Mouse (Mus musculus): ENCODE measurements at regions not wholly inside any gene's neighbourhood (a gene's known extent, or its start where the extent isn't known, plus 50 kb on each side); places are given as distances from the start of the nearest gene placed in this dataset.

DNA sequence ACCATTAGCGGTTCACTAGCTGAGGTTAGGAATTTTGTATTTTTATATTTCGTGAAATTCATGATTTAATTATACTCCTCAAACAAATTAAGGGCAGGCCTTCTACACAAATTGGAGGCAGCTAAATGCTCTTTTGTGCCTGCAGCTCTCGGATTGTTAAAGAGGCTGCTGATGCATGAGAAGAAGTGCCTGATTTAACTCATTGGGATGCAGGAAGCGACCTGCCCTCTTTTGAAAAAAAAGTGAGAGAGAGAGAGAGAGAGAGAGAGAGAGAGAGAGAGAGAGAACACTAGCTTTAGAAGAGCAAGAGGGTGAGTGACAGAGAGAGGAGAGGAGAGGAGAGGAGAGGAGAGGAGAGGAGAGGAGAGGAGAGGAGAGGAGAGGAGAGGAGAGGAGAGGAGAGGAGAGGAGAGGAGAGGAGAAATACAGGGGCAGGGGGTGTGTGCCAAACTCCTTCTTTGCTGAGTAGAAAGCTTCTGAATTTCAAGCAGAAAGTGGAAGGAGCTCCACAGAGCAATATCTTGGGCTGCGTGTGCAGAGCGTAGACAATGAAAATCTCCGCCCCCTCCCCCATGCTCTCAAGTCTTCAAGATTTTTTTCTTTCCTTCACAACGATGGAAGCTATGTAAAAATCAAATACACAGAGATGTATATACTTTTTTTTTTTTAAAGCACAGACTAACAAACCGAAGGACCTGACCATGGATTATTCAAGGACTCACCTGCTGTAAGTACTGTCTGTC is 158.6 kb upstream of the Cypt12 start:
- WGBS = 5% methylated on average over 9 of the region's 9 CpGs
- H3K27me3 ChIP-seq = peaks cover 89% of the 10 kb centered on the region
- peaks cover 22% of the 10 kb centered on the region for H3K4me1 ChIP-seq (replicated peaks)
- no peak overlapping the region for H3K9ac ChIP-seq (replicated peaks)
- ATAC-seq (ENCODE audit: insufficient number of reproducible peaks, insufficient read depth, low FRiP score, low TSS enrichment, low read depth) = no peak
- no peak overlapping the region for H3K27ac ChIP-seq
- no peaks in the 10 kb centered on the region for H3K9me3 ChIP-seq
- no peak overlapping the region for H3K4me2 ChIP-seq
- H3K36me3 ChIP-seq = no peaks in the 10 kb centered on the region
- H3K4me3 ChIP-seq (replicated peaks) = no peak overlapping the region

DNA sequence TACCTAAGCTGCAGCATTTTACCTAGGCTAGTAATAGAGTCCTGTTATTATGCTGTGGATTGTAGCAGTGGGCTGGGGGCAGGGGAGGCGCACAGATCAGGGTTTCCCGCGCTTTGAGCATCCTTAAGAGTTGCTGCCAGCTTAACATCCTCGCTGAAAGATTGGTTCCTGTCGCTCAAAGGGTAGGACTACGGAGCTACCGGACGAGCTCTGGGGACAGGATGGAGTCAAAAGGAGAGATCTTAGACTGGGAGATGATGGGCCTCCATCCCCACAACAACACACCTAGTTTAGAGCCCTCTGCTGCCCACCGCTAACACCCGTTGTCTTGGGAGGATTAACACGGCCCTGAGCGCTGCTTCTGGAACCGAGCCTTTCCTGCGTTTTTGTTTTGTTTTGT is 157.9 kb upstream of the Cypt12 start:
- no peaks in the 10 kb centered on the region for H3K36me3 ChIP-seq
- H3K4me3 ChIP-seq (replicated peaks) = no peak overlapping the region
- H3K4me1 ChIP-seq (replicated peaks) = peaks cover 26% of the 10 kb centered on the region
- H3K9ac ChIP-seq (replicated peaks) = no peak overlapping the region
- H3K4me2 ChIP-seq = no peak overlapping the region
- WGBS = under 1% methylated on average over 14 of the region's 14 CpGs
- no peak for ATAC-seq (ENCODE audit: insufficient number of reproducible peaks, insufficient read depth, low FRiP score, low TSS enrichment, low read depth)
- no peaks in the 10 kb centered on the region for H3K9me3 ChIP-seq
- H3K27me3 ChIP-seq = peaks cover 92% of the 10 kb centered on the region
- no peak overlapping the region for H3K27ac ChIP-seq

DNA sequence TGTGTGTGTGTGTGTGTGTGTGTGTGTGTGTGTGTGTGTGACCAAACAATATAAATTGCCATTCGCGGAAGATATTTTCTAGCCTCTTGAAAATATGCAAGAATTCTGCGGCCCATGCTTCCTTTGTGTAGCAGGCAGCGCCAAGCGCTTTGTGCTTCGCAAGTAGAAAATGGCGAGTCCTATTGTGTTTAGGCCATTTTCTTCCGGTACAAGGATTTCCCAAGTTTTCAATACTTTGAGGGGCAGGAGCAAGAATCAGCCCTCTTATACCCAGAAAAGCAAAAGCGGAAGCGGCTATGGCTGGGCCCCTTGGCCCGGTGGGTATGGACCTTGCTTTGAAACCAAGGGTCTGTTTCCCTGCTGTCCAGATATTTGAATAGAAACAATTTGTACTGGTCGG is 157.4 kb upstream of the Cypt12 start:
- WGBS = 3% methylated on average over 12 of the region's 12 CpGs
- H3K9me3 ChIP-seq = no peaks in the 10 kb centered on the region
- ATAC-seq (ENCODE audit: insufficient number of reproducible peaks, insufficient read depth, low FRiP score, low TSS enrichment, low read depth) = no peak
- H3K4me3 ChIP-seq (replicated peaks) = no peak overlapping the region
- no peaks in the 10 kb centered on the region for H3K36me3 ChIP-seq
- H3K4me2 ChIP-seq = no peak overlapping the region
- H3K4me1 ChIP-seq (replicated peaks) = peaks cover 26% of the 10 kb centered on the region
- peaks cover 92% of the 10 kb centered on the region for H3K27me3 ChIP-seq
- H3K9ac ChIP-seq (replicated peaks) = no peak overlapping the region
- no peak overlapping the region for H3K27ac ChIP-seq

GRCm38 (mm10) chr3:17791381-17792320 is 156.6 kb upstream of the Cypt12 start:
- no peak overlapping the region for H3K27ac ChIP-seq
- peaks cover 17% of the 10 kb centered on the region for H3K4me1 ChIP-seq (replicated peaks)
- no peak overlapping the region for H3K4me2 ChIP-seq
- ATAC-seq (ENCODE audit: insufficient number of reproducible peaks, insufficient read depth, low FRiP score, low TSS enrichment, low read depth) = no peak
- peaks cover 92% of the 10 kb centered on the region for H3K27me3 ChIP-seq
- 19% methylated on average over 8 of the region's 8 CpGs for WGBS
- no peaks in the 10 kb centered on the region for H3K9me3 ChIP-seq
- no peaks in the 10 kb centered on the region for H3K36me3 ChIP-seq
- no peak overlapping the region for H3K4me3 ChIP-seq (replicated peaks)
- H3K9ac ChIP-seq (replicated peaks) = no peak overlapping the region

- Histone ChIP-seq H3K4me2 (no peak overlapping the region), H3K36me3 (no peaks in the 10 kb centered on the region), H3K4me1 (replicated peaks) (peaks cover 14% of the 10 kb centered on the region; the same call in 1 of the 2 replicates), H3K27ac (no peak overlapping the region), H3K9me3 (no peaks in the 10 kb centered on the region), H3K9ac (replicated peaks) (no peak overlapping the region), H3K4me3 (replicated peaks) (no peak overlapping the region), H3K27me3 (peaks cover 87% of the 10 kb centered on the region)
- no peak for ATAC-seq (ENCODE audit: insufficient number of reproducible peaks, insufficient read depth, low FRiP score, low TSS enrichment, low read depth)
- WGBS = 25% methylated on average over 2 of the region's 2 CpGs
Observed at GRCm38 (mm10) chr3:17792537-17793039, 155.6 kb upstream of the Cypt12 start.

DNA sequence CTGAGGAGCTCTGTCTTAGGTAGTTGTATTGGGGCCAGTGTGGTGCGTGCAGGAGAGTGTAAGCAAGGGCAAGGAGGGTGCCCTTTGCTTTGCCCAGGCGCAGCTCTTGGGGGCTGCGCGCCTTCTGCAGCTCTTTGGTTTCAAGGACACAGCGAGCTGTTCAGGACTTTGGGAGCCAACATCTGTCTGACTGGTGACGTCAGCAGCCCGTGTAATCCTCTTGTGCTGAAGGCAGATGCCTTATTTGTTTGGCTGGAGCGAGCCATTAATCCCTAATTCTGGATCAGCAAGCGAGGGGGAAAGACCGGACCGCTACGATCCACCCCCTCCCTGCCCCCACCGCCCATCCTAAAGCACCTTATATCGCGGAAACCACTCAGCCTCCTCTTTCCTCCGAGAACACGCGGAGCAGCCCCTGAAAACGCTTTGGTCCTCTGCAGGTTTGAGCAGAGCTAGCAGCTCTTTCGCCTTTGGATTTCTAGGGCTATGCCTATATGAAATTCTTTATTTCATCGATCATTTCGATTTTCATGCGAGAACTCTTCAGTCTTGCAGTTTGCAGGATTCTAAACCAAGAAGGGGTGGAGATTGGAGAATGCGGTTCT is 154.5 kb upstream of the Cypt12 start:
- no peaks in the 10 kb centered on the region for H3K36me3 ChIP-seq
- no peak overlapping the region for H3K9ac ChIP-seq (replicated peaks)
- H3K4me1 ChIP-seq (replicated peaks) = peaks cover 14% of the 10 kb centered on the region; the same call in 1 of the 2 replicates
- no peak for ATAC-seq (ENCODE audit: insufficient number of reproducible peaks, insufficient read depth, low FRiP score, low TSS enrichment, low read depth)
- H3K9me3 ChIP-seq = no peaks in the 10 kb centered on the region
- under 1% methylated on average over 24 of the region's 24 CpGs for WGBS
- peaks cover 80% of the 10 kb centered on the region for H3K27me3 ChIP-seq
- H3K4me3 ChIP-seq (replicated peaks) = peak overlapping the region; percentile 33
- H3K27ac ChIP-seq = no peak overlapping the region
- H3K4me2 ChIP-seq = peak overlapping the region; percentile 53

- Histone ChIP-seq H3K4me1 (replicated peaks) (peaks cover 14% of the 10 kb centered on the region; the same call in 1 of the 2 replicates), H3K4me2 (peak overlapping the region; percentile 53), H3K9me3 (no peaks in the 10 kb centered on the region), H3K4me3 (replicated peaks) (peak overlapping the region; percentile 33), H3K36me3 (no peaks in the 10 kb centered on the region), H3K27me3 (peaks cover 73% of the 10 kb centered on the region), H3K9ac (replicated peaks) (no peak overlapping the region), H3K27ac (no peak overlapping the region)
- WGBS = under 1% methylated on average over 46 of the region's 46 CpGs
- no peak for ATAC-seq (ENCODE audit: insufficient number of reproducible peaks, insufficient read depth, low FRiP score, low TSS enrichment, low read depth)
Observed at GRCm38 (mm10) chr3:17794251-17795061, 153.8 kb upstream of the Cypt12 start.

DNA sequence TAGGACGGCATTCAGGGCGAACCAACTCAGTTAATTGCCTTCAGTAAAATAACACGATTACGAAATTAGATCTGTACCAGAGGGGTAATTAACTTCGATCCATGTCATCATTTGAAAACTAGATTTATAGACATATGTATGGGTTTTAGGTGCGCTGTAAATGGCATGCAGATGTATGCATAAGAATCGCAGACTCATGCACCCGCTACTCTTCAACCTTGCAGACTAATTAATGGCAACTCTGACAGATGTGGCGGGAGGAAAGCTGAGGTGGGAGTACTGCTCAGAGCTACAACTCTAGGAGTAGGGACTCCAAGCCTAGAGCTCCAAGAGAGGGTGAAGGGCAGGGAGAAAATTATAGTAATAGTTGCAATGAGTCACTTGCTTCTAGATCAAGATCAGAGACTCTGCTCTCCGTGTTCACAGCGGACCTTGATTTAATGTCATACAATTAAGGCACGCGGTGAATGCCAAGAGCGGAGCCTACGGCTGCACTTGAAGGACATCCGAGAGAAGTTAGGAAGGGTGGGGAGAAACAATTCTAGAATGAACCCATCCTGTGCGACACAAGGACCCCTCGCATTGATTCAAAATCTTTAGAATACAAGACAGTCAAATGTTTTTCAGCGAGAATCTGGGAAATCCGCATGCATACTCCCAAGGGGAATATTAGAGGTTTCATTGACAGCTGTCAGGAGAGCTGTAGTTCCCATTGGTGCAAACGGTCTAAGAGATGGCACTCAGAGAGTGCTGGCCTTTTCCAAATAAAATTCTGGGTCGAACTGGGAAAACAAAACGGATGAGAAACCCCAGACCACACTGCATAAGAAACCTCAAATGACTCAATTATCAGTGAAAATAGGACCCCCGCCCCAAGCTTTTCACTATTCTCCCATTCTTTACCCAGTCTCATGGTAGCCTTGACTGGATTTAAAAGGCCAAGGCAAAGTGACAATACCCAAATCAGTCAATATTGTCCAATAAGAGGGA is 152.6 kb upstream of the Cypt12 start:
- no peak for ATAC-seq (ENCODE audit: insufficient number of reproducible peaks, insufficient read depth, low FRiP score, low TSS enrichment, low read depth)
- no peak overlapping the region for H3K4me2 ChIP-seq

GRCm38 (mm10) chr3:17796766-17797165 is 151.4 kb upstream of the Cypt12 start:
- 10% methylated on average over 3 of the region's 3 CpGs for WGBS
- ATAC-seq (ENCODE audit: insufficient number of reproducible peaks, insufficient read depth, low FRiP score, low TSS enrichment, low read depth) = no peak
- Histone ChIP-seq H3K4me3 (replicated peaks) (no peak overlapping the region), H3K27ac (no peak overlapping the region), H3K4me2 (no peak overlapping the region), H3K4me1 (replicated peaks) (peaks cover 14% of the 10 kb centered on the region; the same call in 1 of the 2 replicates), H3K9me3 (no peaks in the 10 kb centered on the region), H3K9ac (replicated peaks) (no peak overlapping the region), H3K27me3 (peaks cover 50% of the 10 kb centered on the region), H3K36me3 (no peaks in the 10 kb centered on the region)

More for the DNA sequence above, 152.6 kb upstream of the Cypt12 start:
- Histone ChIP-seq H3K27ac (no peak overlapping the region), H3K9me3 (no peaks in the 10 kb centered on the region), H3K27me3 (peaks cover 62% of the 10 kb centered on the region), H3K4me3 (replicated peaks) (no peak overlapping the region), H3K36me3 (no peaks in the 10 kb centered on the region), H3K9ac (replicated peaks) (no peak overlapping the region), H3K4me1 (replicated peaks) (peaks cover 14% of the 10 kb centered on the region; the same call in 1 of the 2 replicates)
- 2% methylated on average over 24 of the region's 24 CpGs for WGBS

Data from limb, embryonic 12.5 days (tissue).